In genomic region chr16:14131376-14131775, GRCm38 (mm10) we compare ENCODE assay signal across 15 mouse cellular contexts. TPM values are rescaled to one million over a fixed set of nuclear protein-coding genes. Genes with fewer than 3 reads are reported as not detected.
DNase-seq lines count a peak whose midpoint lies in the region; ATAC-seq and TF ChIP-seq lines count a peak whose summit lies in the region.
"Had no signal": no experiment of that assay in that cellular context is flagged by ENCODE, and none has a peak within 500 bp of the region (broad histone marks: within the 10 kb centered on the region; RNA-seq: fewer than 3 reads in every experiment).

No protein-coding gene starts in this region.

- ATAC-seq in forebrain, embryonic 13.5 days: 0 out of 2 replicates have a peak, but pooled peaks have one; percentile 36
- no peak for ATAC-seq in forebrain, embryonic 11.5 days (replicated peaks; ENCODE audit: low FRiP score)
- ATAC-seq in kidney, postnatal 0 days (replicated peaks; ENCODE audit: low FRiP score, low read depth): no peak

- no peaks in the 10 kb centered on the region for H3K9me3 ChIP-seq in forebrain, embryonic 13.5 days (replicated peaks)
- H3K9me3 ChIP-seq in forebrain, embryonic 11.5 days (ENCODE audit: control insufficient read depth, low read length): no peaks in the 10 kb centered on the region
- H3K9me3 ChIP-seq in kidney, postnatal 0 days (replicated peaks; ENCODE audit: low read length): no peaks in the 10 kb centered on the region
- H3K9me3 ChIP-seq: forebrain, embryonic 12.5 days; heart, embryonic 12.5 days; neural tube, embryonic 12.5 days had no signal

- no peak for DNase-seq in forebrain, embryonic 11.5 days (ENCODE audit: low spot score)
- peak; percentile 7 for DNase-seq in kidney, postnatal 0 days (ENCODE audit: low spot score)
- DNase-seq in kidney, adult 11 months: no peak
- DNase-seq in lung, postnatal 25 days (ENCODE audit: low spot score): peak; percentile 38
- no peak for DNase-seq in lung, postnatal 4 days
- no peak for DNase-seq in gastrocnemius, postnatal 10 days
- DNase-seq: cerebellum, postnatal 10 days; left cerebral cortex, postnatal 4 days; thymus, adult 18-20 months had no signal

- H3K27ac ChIP-seq in forebrain, embryonic 13.5 days: no peak overlapping the region
- H3K27ac ChIP-seq in forebrain, embryonic 11.5 days (ENCODE audit: low read depth, low read length): no peak overlapping the region
- no peak overlapping the region for H3K27ac ChIP-seq in kidney, postnatal 0 days
- H3K27ac ChIP-seq in macrophage: peak overlapping the region; percentile 97
- H3K27ac ChIP-seq: forebrain, embryonic 12.5 days; hindbrain, embryonic 14.5 days; neural tube, embryonic 12.5 days had no signal

- peak; percentile 32; the same call in 1 of the 2 replicates for TF ChIP-seq CTCF in kidney, postnatal 0 days (IDR thresholded peaks at IDR 0.05; ENCODE audit: low read depth)

- no peaks in the 10 kb centered on the region for H3K4me1 ChIP-seq in forebrain, embryonic 13.5 days
- H3K4me1 ChIP-seq in forebrain, embryonic 11.5 days (replicated peaks; ENCODE audit: control insufficient read depth, insufficient read depth, low read length): no peaks in the 10 kb centered on the region
- H3K4me1 ChIP-seq in kidney, postnatal 0 days (replicated peaks; ENCODE audit: insufficient read depth, low read length): no peaks in the 10 kb centered on the region
- H3K4me1 ChIP-seq: forebrain, embryonic 12.5 days; heart, embryonic 12.5 days; neural tube, embryonic 12.5 days had no signal

- no peak overlapping the region for H3K4me3 ChIP-seq in forebrain, embryonic 13.5 days
- H3K4me3 ChIP-seq in forebrain, embryonic 11.5 days (ENCODE audit: low read depth, low read length): no peak overlapping the region
- H3K4me3 ChIP-seq in kidney, postnatal 0 days (replicated peaks; ENCODE audit: low read depth, low read length): no peak overlapping the region
- H3K4me3 ChIP-seq in macrophage (ENCODE audit: inconsistent target): no peak overlapping the region
- H3K4me3 ChIP-seq: forebrain, embryonic 12.5 days; heart, embryonic 12.5 days; neural tube, embryonic 12.5 days had no signal

- peaks cover 99% of the 10 kb centered on the region for H3K36me3 ChIP-seq in forebrain, embryonic 13.5 days (ENCODE audit: poor library complexity, severe bottlenecking)
- peaks cover 6% of the 10 kb centered on the region; the same call in 1 of the 2 replicates for H3K36me3 ChIP-seq in forebrain, embryonic 11.5 days (ENCODE audit: control insufficient read depth, insufficient read depth, low read length)
- H3K36me3 ChIP-seq in kidney, postnatal 0 days (ENCODE audit: insufficient read depth, low read length): peaks cover 62% of the 10 kb centered on the region
- peaks cover 34% of the 10 kb centered on the region for H3K36me3 ChIP-seq in macrophage (ENCODE audit: inconsistent target)

- H3K79me2 ChIP-seq in macrophage (ENCODE audit: inconsistent target): peaks cover 7% of the 10 kb centered on the region; the same call in 1 of the 2 replicates

- 84% methylated on average over 3 of the region's 3 CpGs for WGBS in forebrain, embryonic 13.5 days
- 88% methylated on average over 3 of the region's 3 CpGs for WGBS in forebrain, embryonic 11.5 days
- 84% methylated on average over 3 of the region's 3 CpGs for WGBS in kidney, postnatal 0 days
- WGBS in macrophage (ENCODE audit: missing documents): 93% methylated on average over 3 of the region's 3 CpGs

- no peak overlapping the region for H3K9ac ChIP-seq in forebrain, embryonic 13.5 days
- no peak overlapping the region for H3K9ac ChIP-seq in forebrain, embryonic 11.5 days (ENCODE audit: low read length)
- H3K9ac ChIP-seq in kidney, postnatal 0 days (ENCODE audit: low read depth, low read length): no peak overlapping the region
- H3K9ac ChIP-seq: forebrain, embryonic 12.5 days; heart, embryonic 12.5 days; hindbrain, embryonic 14.5 days; neural tube, embryonic 12.5 days had no signal

- H3K4me2 ChIP-seq in forebrain, embryonic 13.5 days: no peak overlapping the region
- H3K4me2 ChIP-seq in forebrain, embryonic 11.5 days (ENCODE audit: low read depth, low read length, severe bottlenecking): no peak overlapping the region
- no peak overlapping the region for H3K4me2 ChIP-seq in kidney, postnatal 0 days (ENCODE audit: low read length)
- H3K4me2 ChIP-seq: forebrain, embryonic 12.5 days; heart, embryonic 12.5 days; hindbrain, embryonic 14.5 days; neural tube, embryonic 12.5 days had no signal

- H3K27me3 ChIP-seq in forebrain, embryonic 13.5 days: no peaks in the 10 kb centered on the region
- no peaks in the 10 kb centered on the region for H3K27me3 ChIP-seq in forebrain, embryonic 11.5 days (ENCODE audit: control insufficient read depth, insufficient read depth, low read length)
- H3K27me3 ChIP-seq in kidney, postnatal 0 days (ENCODE audit: insufficient read depth, low read length): no peaks in the 10 kb centered on the region
- H3K27me3 ChIP-seq: forebrain, embryonic 12.5 days; heart, embryonic 12.5 days; neural tube, embryonic 12.5 days had no signal

RNA-seq across cellular contexts. Expression of gene Nde1, which starts 31.7 kb away (rescaled TPM):
- polyA plus RNA-seq in forebrain, embryonic 13.5 days (2015; fragmentation: Nextera tagmentation; extraction: Ambion mirVana): 118 and 127 TPM in 2 replicates
- 199 and 201 TPM in 2 replicates for polyA plus RNA-seq in forebrain, embryonic 11.5 days (2014; fragmentation: Nextera tagmentation; extraction: Ambion mirVana)
- polyA plus RNA-seq in kidney, postnatal 0 days (2015; fragmentation: Nextera tagmentation; extraction: Ambion mirVana): 67.3 and 75.6 TPM in 2 replicates
- 100 to 1,000 TPM in 7 of 26 experiments, 10 to 100 TPM in 19; 34.3 to 192 (median 72.7) TPM for total RNA-seq in macrophage (2018; cell fraction: chromatin; rRNA removed)
- 10 to 100 TPM; 19.3 to 33.4 (median 26.2) TPM for total RNA-seq in macrophage (2018; cell fraction: cytosol; rRNA removed)
- total RNA-seq in macrophage (2018; cell fraction: nucleus; rRNA removed): 100 to 1,000 TPM in 1 of 26 experiments, 10 to 100 TPM in 25; 17.0 to 132 (median 39.4) TPM
- polyA plus RNA-seq in macrophage (2018): 29.3 to 47.9 TPM (median 40.1 TPM) in 3 replicates
- 10 to 100 TPM; 26.3 to 31.1 TPM for total RNA-seq in gastrocnemius, postnatal 10 days (2021)

RNA-seq across cellular contexts. Expression of gene Marf1, which starts 31.8 kb away (rescaled TPM):
- 17.1 and 20.2 TPM in 2 replicates for polyA plus RNA-seq in forebrain, embryonic 13.5 days (2015; fragmentation: Nextera tagmentation; extraction: Ambion mirVana)
- 16.0 and 18.6 TPM in 2 replicates for polyA plus RNA-seq in forebrain, embryonic 11.5 days (2014; fragmentation: Nextera tagmentation; extraction: Ambion mirVana)
- 10.2 and 11.3 TPM in 2 replicates for polyA plus RNA-seq in kidney, postnatal 0 days (2015; fragmentation: Nextera tagmentation; extraction: Ambion mirVana)
- 100 to 1,000 TPM; 111 to 697 (median 227) TPM for total RNA-seq in macrophage (2018; cell fraction: chromatin; rRNA removed)
- total RNA-seq in macrophage (2018; cell fraction: cytosol; rRNA removed): 10 to 100 TPM; 18.9 to 44.0 (median 32.8) TPM
- total RNA-seq in macrophage (2018; cell fraction: nucleus; rRNA removed): 100 to 1,000 TPM in 23 of 26 experiments, 10 to 100 TPM in 3; 82.4 to 426 (median 148) TPM
- polyA plus RNA-seq in macrophage (2018): 17.0 to 25.5 TPM (median 17.4 TPM) in 3 replicates
- 10 to 100 TPM; 17.5 to 24.2 TPM for total RNA-seq in gastrocnemius, postnatal 10 days (2021)

Comparison
In these comparisons a context has a peak if more than half of its experiments do, and no peak if none do; other contexts are left out.
1. DNase-seq: peak in kidney, postnatal 0 days (single experiment) and lung, postnatal 25 days (single experiment); none in forebrain, embryonic 11.5 days (single experiment), kidney, adult 11 months (single experiment), lung, postnatal 4 days (0 of 2) and gastrocnemius, postnatal 10 days (single experiment).